Mouse (Mus musculus): Measurements from ENCODE around the gene Sec16a. TPM values are rescaled to one million over a fixed set of nuclear protein-coding genes. Genes with fewer than 3 reads are reported as not detected.

Sec16a gene
- polyA plus RNA-seq, 1 experiment from 2014 or later = 20.2 TPM

GRCm38 (mm10) chr2:26363481-26363880 is 81.5 kb downstream of the Sec16a start:
- no peak for ATAC-seq
- Histone ChIP-seq H3K9me3 (no peaks in the 10 kb centered on the region), H3K36me3 (peaks cover 40% of the 10 kb centered on the region), H3K27me3 (replicated peaks) (no peaks in the 10 kb centered on the region), H3K9ac (no peak overlapping the region), H3K4me3 (replicated peaks) (no peak overlapping the region), H3K27ac (no peak overlapping the region), H3K4me1 (replicated peaks) (peaks cover 6% of the 10 kb centered on the region), H3K4me2 (replicated peaks) (no peak overlapping the region)
- 54% methylated on average over 5 of the region's 5 CpGs for WGBS

GRCm38 (mm10) chr2:26362991-26363390 is 82.0 kb downstream of the Sec16a start:
- no peak overlapping the region for H3K4me3 ChIP-seq (replicated peaks)
- no peak overlapping the region for H3K9ac ChIP-seq
- H3K4me2 ChIP-seq (replicated peaks) = no peak overlapping the region
- 82% methylated on average over 5 of the region's 5 CpGs for WGBS
- H3K27me3 ChIP-seq (replicated peaks) = no peaks in the 10 kb centered on the region
- peaks cover 6% of the 10 kb centered on the region for H3K4me1 ChIP-seq (replicated peaks)
- no peaks in the 10 kb centered on the region for H3K9me3 ChIP-seq
- no peak overlapping the region for H3K27ac ChIP-seq
- ATAC-seq = no peak
- H3K36me3 ChIP-seq = peaks cover 37% of the 10 kb centered on the region

GRCm38 (mm10) chr2:26360772-26361171 is 84.2 kb downstream of the Sec16a start, which contains the start of gene Card9:
Gene Card9, minus strand, starts transcription at chr2:26360918.
- Histone ChIP-seq H3K36me3 (peaks cover 16% of the 10 kb centered on the region; the same call in 1 of the 2 replicates), H3K4me2 (replicated peaks) (no peak within 1 kb of the TSS), H3K4me1 (replicated peaks) (peaks cover 6% of the 10 kb centered on the region), H3K27ac (no peak within 1 kb of the TSS), H3K9me3 (no peaks in the 10 kb centered on the region), H3K27me3 (replicated peaks) (no peaks in the 10 kb centered on the region), H3K9ac (no peak within 1 kb of the TSS), H3K4me3 (replicated peaks) (no peak within 1 kb of the TSS)
- ATAC-seq = 0 out of 2 replicates have a peak, but pooled peaks have one; percentile 50
- 32% methylated on average over 3 of the region's 3 CpGs for WGBS

- no peak for ATAC-seq
- no peak overlapping the region for H3K27ac ChIP-seq
- H3K4me3 ChIP-seq (replicated peaks) = no peak overlapping the region
- peaks cover 6% of the 10 kb centered on the region for H3K4me1 ChIP-seq (replicated peaks)
- H3K4me2 ChIP-seq (replicated peaks) = no peak overlapping the region
- peaks cover 10% of the 10 kb centered on the region; the same call in 1 of the 2 replicates for H3K36me3 ChIP-seq
- H3K27me3 ChIP-seq (replicated peaks) = no peaks in the 10 kb centered on the region
- WGBS = 81% methylated on average over 6 of the region's 6 CpGs
- no peaks in the 10 kb centered on the region for H3K9me3 ChIP-seq
- no peak overlapping the region for H3K9ac ChIP-seq
Measured at GRCm38 (mm10) chr2:26359983-26360382, 85.0 kb downstream of the Sec16a start.

Other genes starting within 250 kb of the Sec16a start
- not detected in 2 replicates for gene Lhx3, start 236.9 kb downstream of the Sec16a start, polyA plus RNA-seq (2015; fragmentation: Nextera tagmentation; extraction: Ambion mirVana)
- gene Qsox2, start 207.7 kb downstream of the Sec16a start, polyA plus RNA-seq (2015; fragmentation: Nextera tagmentation; extraction: Ambion mirVana) = 23.2 and 26.9 TPM in 2 replicates
- gene Ccdc187, start 150.7 kb downstream of the Sec16a start, polyA plus RNA-seq (2015; fragmentation: Nextera tagmentation; extraction: Ambion mirVana) = 0.36 and 0.37 TPM in 2 replicates
- 26.7 and 26.8 TPM in 2 replicates for gene Gpsm1, start 129.7 kb downstream of the Sec16a start, polyA plus RNA-seq (2015; fragmentation: Nextera tagmentation; extraction: Ambion mirVana)
- 23.6 and 24.7 TPM in 2 replicates for gene Dnlz, start 93.1 kb downstream of the Sec16a start, polyA plus RNA-seq (2015; fragmentation: Nextera tagmentation; extraction: Ambion mirVana)
- 0.79 and 0.91 TPM in 2 replicates for gene Card9, start 84.3 kb downstream of the Sec16a start, polyA plus RNA-seq (2015; fragmentation: Nextera tagmentation; extraction: Ambion mirVana)
- 19.7 and 25.2 TPM in 2 replicates for gene Snapc4, start 64.6 kb downstream of the Sec16a start, polyA plus RNA-seq (2015; fragmentation: Nextera tagmentation; extraction: Ambion mirVana)
- gene Entr1, start 55.9 kb downstream of the Sec16a start, polyA plus RNA-seq (2015; fragmentation: Nextera tagmentation; extraction: Ambion mirVana) = 88.2 and 90.6 TPM in 2 replicates
- 101 and 105 TPM in 2 replicates for gene Pmpca, start 55.9 kb downstream of the Sec16a start, polyA plus RNA-seq (2015; fragmentation: Nextera tagmentation; extraction: Ambion mirVana)
- 14.6 and 17.1 TPM in 2 replicates for gene Inpp5e, start 36.0 kb downstream of the Sec16a start, polyA plus RNA-seq (2015; fragmentation: Nextera tagmentation; extraction: Ambion mirVana)
- gene Notch1, start 71.4 kb upstream of the Sec16a start, polyA plus RNA-seq (2015; fragmentation: Nextera tagmentation; extraction: Ambion mirVana) = 11.3 and 12.2 TPM in 2 replicates
- gene Egfl7, start 134.8 kb upstream of the Sec16a start, polyA plus RNA-seq (2015; fragmentation: Nextera tagmentation; extraction: Ambion mirVana) = 113 and 124 TPM in 2 replicates
- not detected in 2 replicates for gene Gm20532, start 141.4 kb upstream of the Sec16a start, polyA plus RNA-seq (2015; fragmentation: Nextera tagmentation; extraction: Ambion mirVana)
- 79.9 and 90.3 TPM in 2 replicates for gene Agpat2, start 159.2 kb upstream of the Sec16a start, polyA plus RNA-seq (2015; fragmentation: Nextera tagmentation; extraction: Ambion mirVana)
- gene Fam69b, start 183.2 kb upstream of the Sec16a start, polyA plus RNA-seq (2015; fragmentation: Nextera tagmentation; extraction: Ambion mirVana) = 31.1 and 32.6 TPM in 2 replicates
- not detected in 2 replicates for gene Lcn4, start 226.1 kb upstream of the Sec16a start, polyA plus RNA-seq (2015; fragmentation: Nextera tagmentation; extraction: Ambion mirVana)

Measured in intestine, embryonic 15.5 days (tissue).